Mouse (Mus musculus) inflammation-experienced regulatory T-cells, adult 6 months (primary cell): Measurements from ENCODE around the gene Vapb. TPM values are rescaled to one million over a fixed set of nuclear protein-coding genes. Genes with fewer than 3 reads are reported as not detected.

Experiments used
- polyA plus RNA-seq, 3 experiments: library from polyadenylated mRNA; unstranded; fragments of 100-300 nt; shearing (Covaris generic); gene quantifications; one replicate each; pipeline ENCODE4 v1.2.1; 2017

The Vapb gene
- polyA plus RNA-seq, 3 experiments from 2014 or later, result 1.3 to 2.4 (median 1.7) TPM

Other genes with a start within 250 kb of the Vapb start
- gene 1700021F07Rik, start 214.9 kb upstream of the Vapb start, polyA plus RNA-seq, result not detected
- not detected for gene Ankrd60, start 159.1 kb upstream of the Vapb start, polyA plus RNA-seq
- gene Rab22a, start 77.8 kb upstream of the Vapb start, polyA plus RNA-seq, result 1 to 10 TPM; 5.6 to 8.7 (median 8.6) TPM
- gene 1700010B08Rik, start 18.1 kb upstream of the Vapb start, polyA plus RNA-seq, result not detected